Mouse (Mus musculus) left cerebral cortex, adult 11 months (tissue): ENCODE measurements around the gene Myoc.
A peak's percentile ranks its signal among the peaks of the same experiment; 100 is the strongest.
"Not testable (repeated sequence)": the region's sequence is repeated elsewhere in the genome, so short reads cannot be mapped to it uniquely, and the experiment has no call there.

ENCODE experiments used
- DNase-seq: peaks from one replicate; pipeline ENCODE4 v3.0.0; 2022; ENCODE audit warnings: low spot score

Myoc gene

GRCm38 (mm10) chr1:162639051-162639750 is at the start of gene Myoc:
TSS of gene Myoc (plus strand) at chr1:162639155.
- DNase-seq, result no peak

- DNase-seq, result peak; percentile 8
These were observed 49.5 kb upstream of the Myoc start for GRCm38 (mm10) chr1:162589443-162589842.

GRCm38 (mm10) chr1:162590415-162590997 is 48.4 kb upstream of the Myoc start:
- no peak for DNase-seq

- DNase-seq, result no peak
These were observed 41.4 kb upstream of the Myoc start for GRCm38 (mm10) chr1:162597379-162598102.

- DNase-seq, result no peak
These were observed 39.3 kb upstream of the Myoc start for GRCm38 (mm10) chr1:162599617-162600016.

- no peak for DNase-seq
These were observed 37.7 kb upstream of the Myoc start for GRCm38 (mm10) chr1:162601288-162601687.

- DNase-seq, result no peak
These were observed 30.8 kb upstream of the Myoc start for GRCm38 (mm10) chr1:162608127-162608526.

- no peak for DNase-seq
These were observed 29.2 kb upstream of the Myoc start for GRCm38 (mm10) chr1:162609633-162610250.

GRCm38 (mm10) chr1:162611191-162611590 is 27.8 kb upstream of the Myoc start:
- no peak for DNase-seq

GRCm38 (mm10) chr1:162615511-162615910 is 23.4 kb upstream of the Myoc start:
- DNase-seq, result peak; percentile 28

GRCm38 (mm10) chr1:162620487-162620886 is 18.5 kb upstream of the Myoc start:
- DNase-seq, result no peak

GRCm38 (mm10) chr1:162623895-162624294 is 15.1 kb upstream of the Myoc start:
- no peak for DNase-seq

GRCm38 (mm10) chr1:162625229-162625628 is 13.7 kb upstream of the Myoc start:
- no peak for DNase-seq

GRCm38 (mm10) chr1:162627821-162628220 is 11.1 kb upstream of the Myoc start:
- DNase-seq, result not testable (repeated sequence)

- not testable (repeated sequence) for DNase-seq
These were observed 10.6 kb upstream of the Myoc start for GRCm38 (mm10) chr1:162628326-162628725.

- DNase-seq, result not testable (repeated sequence)
These were observed 3.5 kb upstream of the Myoc start for GRCm38 (mm10) chr1:162635291-162635931.

GRCm38 (mm10) chr1:162636516-162636915 is 2.4 kb upstream of the Myoc start:
- no peak for DNase-seq

- no peak for DNase-seq
These were observed 420 bp upstream of the Myoc start for GRCm38 (mm10) chr1:162638535-162638934.

- no peak for DNase-seq
These were observed 906 bp downstream of the Myoc start for GRCm38 (mm10) chr1:162639861-162640260.

GRCm38 (mm10) chr1:162642591-162642990 is 3.6 kb downstream of the Myoc start:
- DNase-seq, result no peak

- no peak for DNase-seq
These were observed 4.8 kb downstream of the Myoc start for GRCm38 (mm10) chr1:162643752-162644151.

- no peak for DNase-seq
These were observed 7.2 kb downstream of the Myoc start for GRCm38 (mm10) chr1:162646083-162646686.
